Mouse (Mus musculus): ENCODE data around the gene Ggta1. TPM values are rescaled to one million over a fixed set of nuclear protein-coding genes. Genes with fewer than 3 reads are reported as not detected.

Gene Ggta1
- polyA plus RNA-seq, 1 experiment: 83.4 TPM

GRCm38 (mm10) chr2:35412810-35413209, 50.2 kb downstream of the Ggta1 start:
- Histone ChIP-seq H3K27ac (ENCODE audit: insufficient read depth, low read depth, low read length) (no peak overlapping the region), H3K4me3 (ENCODE audit: insufficient read depth, low read length) (no peak overlapping the region), H3K4me1 (ENCODE audit: control insufficient read depth, insufficient read depth, low read length) (peaks cover 7% of the 10 kb centered on the region)
- TF ChIP-seq POLR2A (IDR thresholded peaks at IDR 0.05; ENCODE audit: borderline replicate concordance, low read depth, low read length) (no peak), CTCF (IDR thresholded peaks at IDR 0.05; ENCODE audit: low read depth, low read length) (no peak)

GRCm38 (mm10) chr2:35412246-35412645, 50.8 kb downstream of the Ggta1 start:
- H3K4me3 ChIP-seq (ENCODE audit: insufficient read depth, low read length): no peak overlapping the region
- peaks cover 7% of the 10 kb centered on the region for H3K4me1 ChIP-seq (ENCODE audit: control insufficient read depth, insufficient read depth, low read length)
- H3K27ac ChIP-seq (ENCODE audit: insufficient read depth, low read depth, low read length): no peak overlapping the region
- TF ChIP-seq POLR2A (IDR thresholded peaks at IDR 0.05; ENCODE audit: borderline replicate concordance, low read depth, low read length): no peak
- no peak for TF ChIP-seq CTCF (IDR thresholded peaks at IDR 0.05; ENCODE audit: low read depth, low read length)

- H3K27ac ChIP-seq (ENCODE audit: insufficient read depth, low read depth, low read length): no peak overlapping the region
- H3K4me3 ChIP-seq (ENCODE audit: insufficient read depth, low read length): no peak overlapping the region
- TF ChIP-seq POLR2A (IDR thresholded peaks at IDR 0.05; ENCODE audit: borderline replicate concordance, low read depth, low read length) (no peak), CTCF (IDR thresholded peaks at IDR 0.05; ENCODE audit: low read depth, low read length) (no peak)
- H3K4me1 ChIP-seq (ENCODE audit: control insufficient read depth, insufficient read depth, low read length): peaks cover 3% of the 10 kb centered on the region
Measured at GRCm38 (mm10) chr2:35411640-35412190, 51.3 kb downstream of the Ggta1 start.

GRCm38 (mm10) chr2:35409466-35409865, 53.6 kb downstream of the Ggta1 start:
- H3K4me1 ChIP-seq (ENCODE audit: control insufficient read depth, insufficient read depth, low read length): peaks cover 8% of the 10 kb centered on the region
- H3K4me3 ChIP-seq (ENCODE audit: insufficient read depth, low read length): no peak overlapping the region
- H3K27ac ChIP-seq (ENCODE audit: insufficient read depth, low read depth, low read length): no peak overlapping the region
- TF ChIP-seq CTCF (IDR thresholded peaks at IDR 0.05; ENCODE audit: low read depth, low read length): no peak
- TF ChIP-seq POLR2A (IDR thresholded peaks at IDR 0.05; ENCODE audit: borderline replicate concordance, low read depth, low read length): no peak

- H3K27ac ChIP-seq (ENCODE audit: insufficient read depth, low read depth, low read length): no peak overlapping the region
- TF ChIP-seq CTCF (IDR thresholded peaks at IDR 0.05; ENCODE audit: low read depth, low read length): no peak
- no peak for TF ChIP-seq POLR2A (IDR thresholded peaks at IDR 0.05; ENCODE audit: borderline replicate concordance, low read depth, low read length)
- H3K4me1 ChIP-seq (ENCODE audit: control insufficient read depth, insufficient read depth, low read length): peaks cover 10% of the 10 kb centered on the region
- H3K4me3 ChIP-seq (ENCODE audit: insufficient read depth, low read length): no peak overlapping the region
Measured at GRCm38 (mm10) chr2:35408409-35409110, 54.5 kb downstream of the Ggta1 start.

- TF ChIP-seq CTCF (IDR thresholded peaks at IDR 0.05; ENCODE audit: low read depth, low read length) (no peak), POLR2A (IDR thresholded peaks at IDR 0.05; ENCODE audit: borderline replicate concordance, low read depth, low read length) (no peak)
- H3K4me1 ChIP-seq (ENCODE audit: control insufficient read depth, insufficient read depth, low read length): peaks cover 10% of the 10 kb centered on the region
- H3K4me3 ChIP-seq (ENCODE audit: insufficient read depth, low read length): no peak overlapping the region
- no peak overlapping the region for H3K27ac ChIP-seq (ENCODE audit: insufficient read depth, low read depth, low read length)
Measured at GRCm38 (mm10) chr2:35407878-35408277, 55.2 kb downstream of the Ggta1 start.

- Histone ChIP-seq H3K4me3 (ENCODE audit: insufficient read depth, low read length) (no peak overlapping the region), H3K27ac (ENCODE audit: insufficient read depth, low read depth, low read length) (no peak overlapping the region), H3K4me1 (ENCODE audit: control insufficient read depth, insufficient read depth, low read length) (peaks cover 11% of the 10 kb centered on the region)
- TF ChIP-seq CTCF (IDR thresholded peaks at IDR 0.05; ENCODE audit: low read depth, low read length) (no peak), POLR2A (IDR thresholded peaks at IDR 0.05; ENCODE audit: borderline replicate concordance, low read depth, low read length) (no peak)
Measured at GRCm38 (mm10) chr2:35407266-35407665, 55.8 kb downstream of the Ggta1 start.

GRCm38 (mm10) chr2:35406611-35407010, 56.4 kb downstream of the Ggta1 start:
- no peak overlapping the region for H3K27ac ChIP-seq (ENCODE audit: insufficient read depth, low read depth, low read length)
- H3K4me1 ChIP-seq (ENCODE audit: control insufficient read depth, insufficient read depth, low read length): peaks cover 13% of the 10 kb centered on the region
- TF ChIP-seq CTCF (IDR thresholded peaks at IDR 0.05; ENCODE audit: low read depth, low read length) (no peak), POLR2A (IDR thresholded peaks at IDR 0.05; ENCODE audit: borderline replicate concordance, low read depth, low read length) (no peak)
- H3K4me3 ChIP-seq (ENCODE audit: insufficient read depth, low read length): no peak overlapping the region

- TF ChIP-seq POLR2A (IDR thresholded peaks at IDR 0.05; ENCODE audit: borderline replicate concordance, low read depth, low read length) (no peak), CTCF (IDR thresholded peaks at IDR 0.05; ENCODE audit: low read depth, low read length) (no peak)
- Histone ChIP-seq H3K4me3 (ENCODE audit: insufficient read depth, low read length) (no peak overlapping the region), H3K4me1 (ENCODE audit: control insufficient read depth, insufficient read depth, low read length) (peaks cover 29% of the 10 kb centered on the region), H3K27ac (ENCODE audit: insufficient read depth, low read depth, low read length) (no peak overlapping the region)
Measured at GRCm38 (mm10) chr2:35402391-35402790, 60.6 kb downstream of the Ggta1 start.

- TF ChIP-seq POLR2A (IDR thresholded peaks at IDR 0.05; ENCODE audit: borderline replicate concordance, low read depth, low read length) (no peak), CTCF (IDR thresholded peaks at IDR 0.05; ENCODE audit: low read depth, low read length) (no peak)
- Histone ChIP-seq H3K27ac (ENCODE audit: insufficient read depth, low read depth, low read length) (no peak overlapping the region), H3K4me1 (ENCODE audit: control insufficient read depth, insufficient read depth, low read length) (peaks cover 28% of the 10 kb centered on the region)
Measured at GRCm38 (mm10) chr2:35400739-35401138, 62.3 kb downstream of the Ggta1 start.

More at GRCm38 (mm10) chr2:35400739-35401138, 62.3 kb downstream of the Ggta1 start:
- H3K4me3 ChIP-seq (ENCODE audit: insufficient read depth, low read length): no peak overlapping the region
